Mouse (Mus musculus) CH12.LX (cell line): ENCODE data around the gene Cyp1b1.

ENCODE experiments used
- CHD2 ChIP-seq: IDR thresholded peaks from 2 replicates; pipeline ENCODE4 v1.6.1; 2011; ENCODE audit warnings: low read length, improper control_type of control experiment
- CTCF ChIP-seq, 2 experiments: IDR thresholded peaks in 1 of 2; conservative IDR thresholded peaks in 1 of 2; 2 replicates each; pipeline ENCODE4 v1.5.1; 2011 to 2012; ENCODE audit warnings: low read depth in 2 of 2, low read length in 2 of 2, improper control_type of control experiment in 1 of 2, inconsistent platforms in 1 of 2, mild to moderate bottlenecking in 1 of 2, moderate library complexity in 1 of 2
- E2F4 ChIP-seq: IDR thresholded peaks from 2 replicates; pipeline ENCODE4 v1.6.1; 2011; ENCODE audit warnings: low read depth, low read length, improper control_type of control experiment; ENCODE audit not compliant: insufficient replicate concordance
- EP300 ChIP-seq: IDR thresholded peaks from 2 replicates; pipeline ENCODE4 v1.6.1; 2011; ENCODE audit warnings: low read length, improper control_type of control experiment
- HCFC1 ChIP-seq: IDR thresholded peaks from 2 replicates; pipeline ENCODE4 v1.6.1; 2012; ENCODE audit warnings: low read depth, mild to moderate bottlenecking, inconsistent platforms, low read length, improper control_type of control experiment
- JUND ChIP-seq: conservative IDR thresholded peaks from 2 replicates; pipeline ENCODE4 v1.6.1; 2011; ENCODE audit warnings: low read depth, low read length, improper control_type of control experiment
- KAT2A ChIP-seq: IDR thresholded peaks from 2 replicates; pipeline ENCODE4 v1.6.1; 2012; ENCODE audit warnings: low read length, improper control_type of control experiment, inconsistent platforms; ENCODE audit not compliant: insufficient replicate concordance
- MAX ChIP-seq: IDR thresholded peaks from 2 replicates; pipeline ENCODE4 v1.6.1; 2011; ENCODE audit warnings: low read length, improper control_type of control experiment
- MAZ ChIP-seq: IDR thresholded peaks from 2 replicates; pipeline ENCODE4 v1.6.1; 2012; ENCODE audit warnings: low read depth, mild to moderate bottlenecking, inconsistent platforms, low read length, improper control_type of control experiment, moderate library complexity
- MXI1 ChIP-seq: IDR thresholded peaks from 2 replicates; pipeline ENCODE4 v1.6.1; 2011; ENCODE audit warnings: mild to moderate bottlenecking, low read depth, low read length, improper control_type of control experiment
- ZNF384 ChIP-seq: IDR thresholded peaks from 2 replicates; pipeline ENCODE4 v1.6.1; 2012; ENCODE audit warnings: low read depth, low read length, improper control_type of control experiment, inconsistent platforms

GRCm38 (mm10) chr17:79715649-79716143 is 835 bp upstream of the Cyp1b1 start:
- no peak for TF ChIP-seq JUND
- TF ChIP-seq MAX: peak; percentile 56; the same call in 1 of the 2 replicates
- TF ChIP-seq CTCF (conservative IDR thresholded peaks at IDR 0.05 in 1 of 2, IDR thresholded peaks at IDR 0.05 in 1 of 2; ENCODE audit: low read depth in 2 of 2, low read length in 2 of 2): peak; percentile 27 to 83; a peak in 3 of 4 replicates
- no peak for TF ChIP-seq ZNF384
- no peak for TF ChIP-seq MXI1
- TF ChIP-seq HCFC1: no peak
- TF ChIP-seq CHD2: no peak
- TF ChIP-seq KAT2A: no peak
- TF ChIP-seq E2F4: no peak
- no peak for TF ChIP-seq EP300
- no peak for TF ChIP-seq MAZ
